Mouse (Mus musculus) lung, embryonic 15.5 days (tissue): ENCODE measurements around the gene Runx1. TPM values are rescaled to one million over a fixed set of nuclear protein-coding genes. Genes with fewer than 3 reads are reported as not detected.
A peak's percentile ranks its signal among the peaks of the same experiment; 100 is the strongest.

Experiments
- ATAC-seq: fragments of 200-750 bp; cut with Nextera tagmentation; 2 replicates; pipeline ENCODE4 v1.8.0; 2017; ENCODE audit warnings: moderate number of reproducible peaks, borderline replicate concordance; ENCODE audit not compliant: low FRiP score, low TSS enrichment; ENCODE audit errors: extremely low read depth
- H3K27ac ChIP-seq: fragments of 300-500 bp; sonication (generic); 2 replicates; pipeline ENCODE4 v1.5.1; 2015; ENCODE audit warnings: moderate library complexity, mild to moderate bottlenecking, inconsistent platforms
- H3K27me3 ChIP-seq: fragments of 300-500 bp; sonication (generic); 2 replicates; pipeline ENCODE4 v1.6.1; 2015; ENCODE audit warnings: inconsistent platforms
- H3K36me3 ChIP-seq: fragments of 300-500 bp; sonication (generic); 2 replicates; pipeline ENCODE4 v1.6.1; 2015; ENCODE audit warnings: inconsistent platforms
- H3K4me1 ChIP-seq: fragments of 300-500 bp; sonication (generic); 2 replicates; pipeline ENCODE4 v1.6.1; 2015; ENCODE audit warnings: inconsistent platforms
- H3K4me2 ChIP-seq: fragments of 300-500 bp; sonication (generic); 2 replicates; pipeline ENCODE4 v1.6.1; 2015; ENCODE audit warnings: inconsistent platforms, mild to moderate bottlenecking, moderate library complexity
- H3K4me3 ChIP-seq: fragments of 300-500 bp; sonication (generic); 2 replicates; pipeline ENCODE4 v1.5.1; 2015; ENCODE audit warnings: mild to moderate bottlenecking, inconsistent platforms
- H3K9ac ChIP-seq: fragments of 300-500 bp; sonication (generic); 2 replicates; pipeline ENCODE4 v1.6.1; 2015; ENCODE audit warnings: inconsistent platforms
- H3K9me3 ChIP-seq: fragments of 300-500 bp; sonication (generic); 2 replicates; pipeline ENCODE4 v1.6.1; 2016; ENCODE audit warnings: inconsistent platforms
- WGBS: fragments of 180-500 bp; shearing (Covaris S2); methylation state at CpG from one replicate; pipeline ENCODE4 v1.1.7; 2015; 5-methylcytosine and 5-hydroxymethylcytosine counted together
- polyA plus RNA-seq: library from polyadenylated mRNA; unstranded; fragments of >200 nt; fragmentation: Nextera tagmentation; extraction: Ambion mirVana; gene quantifications from 2 replicates; pipeline ENCODE4 v1.2.1, GENCODE M21; 2015

Runx1 gene
- polyA plus RNA-seq, 1 experiment from 2014 or later = 10.6 TPM

DNA sequence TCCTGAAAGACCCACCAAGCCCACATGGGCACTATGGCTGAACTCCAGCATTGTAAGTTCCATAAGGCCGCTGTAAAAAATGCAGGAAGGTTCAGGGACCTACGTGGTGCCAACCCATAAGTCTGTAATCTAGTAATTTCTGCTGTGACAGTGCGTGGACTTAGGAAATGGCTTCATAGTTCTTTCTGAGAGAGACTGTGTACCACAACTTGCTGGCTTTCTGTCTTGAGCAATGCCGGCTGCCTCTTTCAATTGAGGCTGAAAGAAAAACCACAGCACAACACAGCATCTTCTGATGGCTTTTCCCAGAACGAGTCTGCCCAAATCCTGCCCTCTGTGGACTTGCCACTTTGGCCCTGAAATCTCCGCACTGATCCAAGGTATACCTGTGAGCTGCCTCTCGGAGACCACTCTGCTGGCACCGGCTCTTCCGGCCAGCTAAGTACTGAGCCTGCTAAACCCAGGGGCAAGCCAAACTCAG is 1.2 kb downstream of the Runx1 start:
- Histone ChIP-seq H3K9ac (no peak overlapping the region), H3K9me3 (no peaks in the 10 kb centered on the region), H3K4me3 (0 out of 2 replicates have a peak overlapping the region, but pooled peaks have one; percentile 1), H3K4me1 (0 out of 2 replicates have a peak, but pooled peaks cover 6% of the 10 kb centered on the region), H3K27me3 (no peaks in the 10 kb centered on the region), H3K27ac (peak overlapping the region; percentile 16; the same call in 1 of the 2 replicates), H3K4me2 (peak overlapping the region; percentile 24), H3K36me3 (no peaks in the 10 kb centered on the region)
- WGBS = 68% methylated on average over 9 of the region's 9 CpGs
- no peak for ATAC-seq

DNA sequence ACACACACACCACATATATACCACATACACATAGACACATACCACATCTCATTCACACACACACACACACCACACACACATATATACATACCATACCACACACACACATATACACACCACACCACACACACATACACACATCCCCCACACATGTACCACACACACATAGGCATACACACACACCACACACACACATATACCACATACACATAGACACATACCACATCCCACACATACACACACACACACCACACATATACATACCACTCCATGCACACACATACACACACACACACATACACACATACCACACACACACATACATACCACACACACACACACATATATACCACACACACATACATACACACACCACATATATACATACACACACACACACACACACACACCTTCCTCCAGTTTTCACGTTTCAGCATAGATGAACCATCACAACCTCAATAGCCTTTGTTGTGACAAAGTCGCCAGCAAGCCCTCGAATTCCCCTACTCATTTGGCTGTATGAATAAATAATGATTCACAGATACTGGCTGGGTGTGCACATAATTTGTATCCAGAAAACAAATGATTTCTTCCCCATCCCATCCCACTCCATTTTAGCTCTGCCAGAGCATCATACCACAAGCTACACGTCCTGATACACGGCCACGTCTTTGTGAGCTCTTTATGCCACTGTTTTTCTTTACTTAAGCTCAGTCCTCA is 1.8 kb downstream of the Runx1 start:
- WGBS = 73% methylated on average over 6 of the region's 6 CpGs
- H3K27me3 ChIP-seq = no peaks in the 10 kb centered on the region
- 0 out of 2 replicates have a peak, but pooled peaks cover 6% of the 10 kb centered on the region for H3K4me1 ChIP-seq
- H3K9me3 ChIP-seq = no peaks in the 10 kb centered on the region
- no peak overlapping the region for H3K9ac ChIP-seq
- no peak overlapping the region for H3K4me3 ChIP-seq
- no peaks in the 10 kb centered on the region for H3K36me3 ChIP-seq
- no peak overlapping the region for H3K4me2 ChIP-seq
- H3K27ac ChIP-seq = no peak overlapping the region
- no peak for ATAC-seq

DNA sequence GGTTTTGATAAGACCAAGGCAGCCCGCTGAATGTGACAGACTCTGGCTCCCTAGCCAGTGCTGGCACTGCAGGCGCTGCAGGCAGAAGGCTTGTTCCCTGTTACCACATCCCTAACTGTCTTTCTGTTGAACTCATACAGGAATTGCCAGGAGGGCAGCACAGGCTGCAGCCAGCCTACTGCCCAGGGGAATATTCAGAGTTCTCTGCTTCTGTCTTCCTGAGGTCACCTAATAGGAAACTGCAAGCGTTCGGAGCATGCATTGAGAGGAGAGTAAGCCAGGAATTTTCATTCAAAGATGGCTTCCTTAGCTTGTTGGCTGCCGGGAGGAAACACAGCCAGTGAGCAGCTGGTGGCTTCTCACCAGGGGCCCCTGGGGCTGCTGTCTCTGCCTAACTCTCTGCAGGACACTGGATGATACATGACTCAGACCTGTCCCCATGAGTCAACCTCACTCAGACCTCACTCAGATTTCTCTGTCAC is 2.5 kb downstream of the Runx1 start:
- H3K9ac ChIP-seq = no peak overlapping the region
- H3K4me1 ChIP-seq = 0 out of 2 replicates have a peak, but pooled peaks cover 6% of the 10 kb centered on the region
- no peak overlapping the region for H3K4me3 ChIP-seq
- no peak overlapping the region for H3K4me2 ChIP-seq
- no peaks in the 10 kb centered on the region for H3K36me3 ChIP-seq
- ATAC-seq = no peak
- no peak overlapping the region for H3K27ac ChIP-seq
- 46% methylated on average over 5 of the region's 5 CpGs for WGBS
- H3K9me3 ChIP-seq = no peaks in the 10 kb centered on the region
- no peaks in the 10 kb centered on the region for H3K27me3 ChIP-seq

DNA sequence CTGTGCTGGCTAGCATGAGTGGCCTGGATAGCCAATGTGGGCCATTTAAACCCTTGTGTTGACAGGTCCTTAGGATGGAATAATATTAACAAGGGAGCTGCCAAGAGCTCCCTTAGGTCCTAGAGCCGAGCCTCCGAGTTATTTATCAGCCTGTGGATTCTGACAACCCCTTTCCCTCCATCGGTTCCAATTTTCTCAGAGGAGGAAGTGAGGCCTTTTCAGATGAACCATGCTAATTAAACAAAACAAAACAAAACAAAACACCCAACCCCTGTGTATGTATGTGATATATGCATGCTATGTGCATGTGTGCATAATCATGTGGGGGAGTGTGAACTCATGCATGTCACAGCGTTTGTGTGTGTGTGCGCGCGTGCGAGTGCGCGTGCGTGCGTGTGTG is 3.3 kb downstream of the Runx1 start:
- WGBS = 83% methylated on average over 12 of the region's 12 CpGs
- H3K9ac ChIP-seq = no peak overlapping the region
- no peak for ATAC-seq
- 0 out of 2 replicates have a peak, but pooled peaks cover 6% of the 10 kb centered on the region for H3K4me1 ChIP-seq
- H3K27me3 ChIP-seq = no peaks in the 10 kb centered on the region
- no peaks in the 10 kb centered on the region for H3K36me3 ChIP-seq
- H3K4me2 ChIP-seq = no peak overlapping the region
- no peak overlapping the region for H3K27ac ChIP-seq
- H3K9me3 ChIP-seq = no peaks in the 10 kb centered on the region
- H3K4me3 ChIP-seq = no peak overlapping the region

DNA sequence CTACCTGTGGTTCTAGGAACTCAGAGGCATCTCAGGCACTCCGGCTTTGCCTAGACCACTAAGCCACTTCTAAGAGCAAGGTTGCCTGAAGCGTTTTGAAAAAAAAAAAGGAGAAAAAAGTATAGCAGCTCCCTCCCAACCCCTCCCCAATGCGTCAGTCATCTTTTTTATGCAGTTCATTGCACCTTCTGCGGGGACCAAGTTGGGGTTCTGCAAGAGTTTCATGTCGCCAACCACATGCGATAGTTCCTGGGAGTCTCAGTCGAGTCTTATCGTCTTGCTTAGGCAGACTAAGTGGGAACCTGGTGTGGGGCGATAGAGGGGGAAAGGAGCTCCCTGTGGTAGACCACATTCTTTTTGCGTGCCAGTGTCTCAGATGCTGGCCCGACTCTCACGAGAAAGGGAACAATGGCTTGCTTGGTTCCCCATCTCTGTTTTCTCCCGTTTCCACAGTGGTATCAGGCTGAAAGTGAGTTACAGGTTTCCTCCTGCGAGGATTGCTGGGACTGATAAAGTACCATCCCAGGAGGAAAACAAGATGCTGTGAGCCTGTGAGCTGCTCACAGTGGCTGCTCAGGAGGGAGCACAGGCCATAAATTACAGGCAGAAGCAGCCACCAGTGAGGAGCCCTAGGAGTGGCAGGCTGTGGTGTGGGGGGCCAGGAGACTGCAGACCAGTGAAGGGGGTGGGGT is 3.9 kb downstream of the Runx1 start:
- Histone ChIP-seq H3K9me3 (no peaks in the 10 kb centered on the region), H3K36me3 (no peaks in the 10 kb centered on the region), H3K9ac (no peak overlapping the region), H3K27ac (no peak overlapping the region), H3K27me3 (no peaks in the 10 kb centered on the region), H3K4me1 (0 out of 2 replicates have a peak, but pooled peaks cover 6% of the 10 kb centered on the region), H3K4me3 (no peak overlapping the region), H3K4me2 (no peak overlapping the region)
- ATAC-seq = no peak
- 56% methylated on average over 14 of the region's 14 CpGs for WGBS

DNA sequence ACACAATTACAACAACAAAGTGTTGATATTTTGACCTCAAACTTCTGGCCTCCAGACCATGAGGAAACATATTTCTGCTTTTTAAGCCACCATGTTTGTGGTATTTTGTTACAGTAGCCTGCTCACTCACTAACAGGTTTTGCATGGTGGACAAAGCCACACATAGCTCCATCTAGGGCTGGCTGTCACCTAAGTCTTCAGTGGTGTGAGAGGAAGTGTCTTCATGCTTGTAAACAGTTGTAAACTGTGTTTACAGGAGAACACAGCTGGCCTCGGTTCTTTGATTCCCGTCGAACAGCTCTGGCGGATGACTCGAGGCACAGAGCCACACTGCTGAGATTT is 4.4 kb downstream of the Runx1 start:
- Histone ChIP-seq H3K36me3 (no peaks in the 10 kb centered on the region), H3K9me3 (no peaks in the 10 kb centered on the region), H3K4me3 (no peak overlapping the region), H3K4me1 (0 out of 2 replicates have a peak, but pooled peaks cover 6% of the 10 kb centered on the region), H3K9ac (no peak overlapping the region), H3K4me2 (no peak overlapping the region), H3K27me3 (no peaks in the 10 kb centered on the region), H3K27ac (no peak overlapping the region)
- WGBS = 38% methylated on average over 5 of the region's 5 CpGs
- ATAC-seq = no peak

DNA sequence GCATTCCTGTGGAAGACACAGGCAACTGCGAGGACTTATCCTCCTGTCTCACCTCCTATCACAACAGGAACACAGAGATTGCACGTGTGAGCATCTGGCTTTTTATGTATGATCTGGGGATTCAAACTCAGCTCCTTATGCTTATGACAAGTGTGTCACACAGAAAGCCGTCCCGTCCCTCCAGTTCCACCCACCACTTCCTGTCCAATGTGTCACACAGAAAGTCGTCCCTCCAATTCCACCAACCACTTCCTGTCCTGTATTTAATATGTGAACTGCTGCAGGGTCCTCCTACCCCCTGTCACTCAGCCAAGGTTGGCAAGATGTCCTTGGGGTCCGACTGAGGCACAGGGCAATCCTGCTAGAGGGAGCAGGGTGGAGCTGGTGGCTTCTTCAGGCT is 5.5 kb downstream of the Runx1 start:
- H3K36me3 ChIP-seq = no peaks in the 10 kb centered on the region
- no peak overlapping the region for H3K27ac ChIP-seq
- no peaks in the 10 kb centered on the region for H3K9me3 ChIP-seq
- 69% methylated on average over 6 of the region's 6 CpGs for WGBS
- no peak overlapping the region for H3K9ac ChIP-seq
- H3K4me1 ChIP-seq = 0 out of 2 replicates have a peak, but pooled peaks cover 6% of the 10 kb centered on the region
- no peaks in the 10 kb centered on the region for H3K27me3 ChIP-seq
- ATAC-seq = no peak
- H3K4me2 ChIP-seq = no peak overlapping the region
- H3K4me3 ChIP-seq = no peak overlapping the region

DNA sequence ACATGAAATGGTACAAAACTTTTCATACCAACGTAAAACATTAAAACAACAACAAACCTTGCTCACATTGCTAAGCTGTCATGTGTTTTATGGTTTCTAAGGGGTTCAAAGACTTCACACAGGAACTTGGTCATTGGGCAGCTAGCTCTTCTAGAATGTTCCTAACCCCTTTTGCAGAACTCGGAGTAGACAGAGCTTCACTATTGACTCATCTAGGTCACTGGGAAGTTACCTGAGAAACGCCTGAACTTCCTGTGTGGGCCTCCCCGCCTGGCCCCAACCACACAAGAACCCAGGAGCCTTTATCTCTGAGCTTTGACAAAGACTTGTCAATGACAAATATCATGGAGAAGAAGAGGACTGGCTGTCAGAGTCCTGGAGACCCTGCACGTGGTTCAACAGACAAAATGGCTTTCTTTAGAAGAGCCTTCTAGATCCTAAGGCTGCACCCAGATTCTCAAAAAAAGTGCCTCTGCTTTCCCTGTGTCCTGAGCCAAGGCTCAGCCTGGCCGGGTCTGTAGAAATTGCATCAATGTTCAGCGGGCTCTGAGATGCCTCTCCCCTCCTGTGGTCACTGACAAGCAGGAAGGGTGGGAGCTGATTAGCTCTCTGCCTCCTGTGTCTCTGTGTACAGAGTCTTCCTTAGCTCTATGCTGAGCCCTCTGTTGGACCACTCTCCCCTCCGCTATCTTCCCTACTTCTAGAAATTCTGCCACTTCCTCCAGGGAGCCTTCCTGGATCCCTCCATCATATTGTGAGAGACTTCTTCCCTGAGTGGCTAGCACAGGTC is 7.3 kb downstream of the Runx1 start:
- Histone ChIP-seq H3K9me3 (no peaks in the 10 kb centered on the region), H3K27ac (no peak overlapping the region), H3K36me3 (no peaks in the 10 kb centered on the region), H3K4me3 (no peak overlapping the region), H3K9ac (no peak overlapping the region), H3K4me1 (0 out of 2 replicates have a peak, but pooled peaks cover 6% of the 10 kb centered on the region), H3K27me3 (no peaks in the 10 kb centered on the region), H3K4me2 (no peak overlapping the region)
- no peak for ATAC-seq
- WGBS = 57% methylated on average over 8 of the region's 8 CpGs

DNA sequence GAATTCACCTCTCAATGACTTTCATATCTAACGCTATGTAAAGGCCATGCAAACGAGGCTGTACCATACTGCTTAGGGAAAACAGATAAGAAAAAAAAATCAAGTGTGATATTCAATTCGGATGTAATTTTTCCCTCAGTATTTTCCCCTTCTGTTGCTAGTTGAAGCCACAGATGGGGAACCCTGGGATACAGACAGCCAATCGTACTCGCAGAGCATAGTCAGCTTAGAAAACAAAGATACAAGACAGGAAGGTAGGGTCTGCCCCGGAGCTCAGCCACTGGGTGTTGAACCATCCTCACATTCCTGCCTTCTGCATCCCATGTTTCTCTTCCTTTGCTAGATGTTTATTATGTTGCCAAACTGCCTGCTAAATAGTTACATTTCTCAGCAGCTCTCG is 9.9 kb downstream of the Runx1 start:
- H3K9me3 ChIP-seq = no peaks in the 10 kb centered on the region
- H3K36me3 ChIP-seq = no peaks in the 10 kb centered on the region
- no peak overlapping the region for H3K27ac ChIP-seq
- WGBS = 77% methylated on average over 7 of the region's 7 CpGs
- H3K4me2 ChIP-seq = no peak overlapping the region
- H3K9ac ChIP-seq = no peak overlapping the region
- H3K4me3 ChIP-seq = no peak overlapping the region
- no peaks in the 10 kb centered on the region for H3K27me3 ChIP-seq
- peaks cover 6% of the 10 kb centered on the region; the same call in 1 of the 2 replicates for H3K4me1 ChIP-seq
- ATAC-seq = no peak

DNA sequence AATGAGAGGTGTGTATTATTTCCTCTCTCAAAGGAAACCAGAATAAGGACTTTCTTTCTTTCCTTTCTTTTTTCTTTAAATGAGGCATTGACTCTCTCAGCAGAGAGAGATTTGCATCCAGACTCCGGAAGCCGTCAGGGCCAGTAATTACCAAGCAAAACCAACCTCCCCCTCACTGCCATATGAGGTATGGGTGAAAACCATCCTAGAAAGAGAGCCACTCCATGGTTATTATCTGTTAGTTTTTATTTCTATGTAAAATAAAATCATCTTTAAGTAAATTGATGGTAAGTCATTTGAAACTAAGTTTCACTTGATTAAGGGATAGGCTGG is 10.8 kb downstream of the Runx1 start:
- Histone ChIP-seq H3K27ac (no peak overlapping the region), H3K9me3 (no peaks in the 10 kb centered on the region), H3K9ac (no peak overlapping the region), H3K4me2 (no peak overlapping the region), H3K36me3 (no peaks in the 10 kb centered on the region), H3K4me3 (no peak overlapping the region), H3K27me3 (no peaks in the 10 kb centered on the region), H3K4me1 (peaks cover 6% of the 10 kb centered on the region; the same call in 1 of the 2 replicates)
- 81% methylated on average over 2 of the region's 2 CpGs for WGBS
- no peak for ATAC-seq

DNA sequence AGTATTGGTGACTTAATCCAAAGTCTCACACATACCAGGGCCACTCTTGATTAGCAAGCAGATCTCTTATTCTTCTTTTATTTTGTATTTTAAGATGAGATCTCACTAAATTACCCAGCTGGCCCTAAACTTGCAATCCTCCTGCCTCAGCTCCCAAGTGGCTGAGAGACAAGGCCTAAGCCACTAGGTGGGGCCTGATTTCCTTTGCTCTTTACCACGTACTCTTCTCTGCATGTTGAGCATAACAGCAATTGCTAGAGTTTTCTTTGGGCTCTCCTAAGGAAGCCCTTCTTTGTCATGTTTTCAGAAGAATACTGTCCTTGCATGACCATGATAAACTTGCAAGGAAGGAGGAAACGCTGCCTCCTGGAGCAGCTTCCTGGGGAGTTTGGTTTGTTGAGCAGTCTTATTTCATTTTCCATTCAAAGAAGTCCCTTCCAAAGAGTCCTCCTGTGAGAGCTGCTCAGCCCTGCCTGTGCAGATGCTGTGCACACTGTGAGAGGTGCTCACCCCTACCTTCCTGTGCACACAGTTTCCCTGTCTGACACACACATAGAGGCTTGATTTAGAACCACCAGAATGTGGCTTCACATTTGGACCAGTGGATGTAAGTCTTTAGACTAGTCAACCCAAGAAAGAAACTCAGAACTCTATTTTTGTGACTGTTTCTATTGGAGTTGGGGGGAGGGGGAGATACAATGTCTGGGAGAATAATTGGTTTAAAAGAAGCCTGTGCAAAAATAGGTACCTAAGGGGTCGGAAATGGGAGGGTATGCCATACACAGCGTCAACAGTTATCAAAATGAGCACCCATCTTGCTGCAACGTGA is 11.4 kb downstream of the Runx1 start:
- ATAC-seq = no peak
- no peak overlapping the region for H3K4me3 ChIP-seq
- no peaks in the 10 kb centered on the region for H3K36me3 ChIP-seq
- 79% methylated on average over 5 of the region's 5 CpGs for WGBS
- no peaks in the 10 kb centered on the region for H3K27me3 ChIP-seq
- H3K9ac ChIP-seq = no peak overlapping the region
- no peaks in the 10 kb centered on the region for H3K9me3 ChIP-seq
- peaks cover 6% of the 10 kb centered on the region; the same call in 1 of the 2 replicates for H3K4me1 ChIP-seq
- H3K27ac ChIP-seq = no peak overlapping the region
- no peak overlapping the region for H3K4me2 ChIP-seq
